Comparison of ENCODE assay signal across 8 mouse cellular contexts in the genomic region with DNA sequence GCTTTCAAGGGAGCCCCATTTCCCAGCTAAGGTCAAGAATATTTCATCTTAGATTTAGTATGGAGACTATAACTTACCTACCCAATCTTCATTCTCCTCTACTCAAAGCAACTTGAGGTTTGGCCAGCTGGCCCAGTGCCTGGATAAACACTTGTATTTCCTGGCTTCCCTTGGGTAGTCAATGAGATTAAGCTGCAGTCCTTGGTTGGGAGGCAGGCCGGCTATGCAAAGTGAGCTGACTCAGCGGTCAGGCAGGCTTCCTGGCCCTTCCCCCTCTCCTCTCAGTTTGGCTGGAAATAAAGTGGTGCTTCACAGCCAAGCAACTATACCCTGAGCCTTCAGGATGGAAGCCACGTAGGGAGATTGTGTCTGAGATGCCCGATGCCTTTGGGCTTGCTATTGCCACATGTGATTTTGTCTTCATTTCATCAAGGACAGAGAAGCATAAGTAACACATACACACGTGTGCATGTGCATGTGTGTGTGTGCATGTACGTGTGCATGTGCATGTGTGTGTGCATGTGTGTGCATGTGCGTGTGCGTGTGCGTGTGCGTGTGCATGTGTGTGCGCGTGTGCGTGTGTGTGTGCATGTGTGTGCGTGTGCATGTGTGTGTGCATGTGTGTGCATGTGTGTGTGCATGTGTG.
A peak's percentile ranks its signal among the peaks of the same experiment; 100 is the strongest.
DNase-seq lines count a peak whose midpoint lies in the region; ATAC-seq and TF ChIP-seq lines count a peak whose summit lies in the region.

No protein-coding gene starts in this region.

- DNase-seq in cerebellum, postnatal 36 days = peak; percentile 16 to 24
- no peak for DNase-seq in cerebellum, adult 9-11 months
- peak; percentile 68 for DNase-seq in forebrain, embryonic 11.5 days (ENCODE audit: low spot score)
- DNase-seq in kidney, postnatal 0 days (ENCODE audit: low spot score) = peak; percentile 92
- peak; percentile 92 to 93 for DNase-seq in lung, adult 18-20 months
- DNase-seq in ovary, postnatal 36 days (ENCODE audit: low spot score) = peak; percentile 80
- no peak for DNase-seq in natural killer cell, adult 2 months (ENCODE audit: low spot score in 2 of 2)

- H3K4me1 ChIP-seq in forebrain, embryonic 11.5 days (replicated peaks; ENCODE audit: control insufficient read depth, insufficient read depth, low read length) = no peaks in the 10 kb centered on the region; the same call in 1 of the 2 replicates
- peaks cover 13% of the 10 kb centered on the region for H3K4me1 ChIP-seq in heart, embryonic 15.5 days (replicated peaks)
- peaks cover 11% of the 10 kb centered on the region; the same call in 1 of the 2 replicates for H3K4me1 ChIP-seq in kidney, postnatal 0 days (replicated peaks; ENCODE audit: insufficient read depth, low read length)

- WGBS in forebrain, embryonic 11.5 days = 67% methylated on average over 14 of the region's 14 CpGs
- WGBS in heart, embryonic 15.5 days = 66% methylated on average over 14 of the region's 14 CpGs
- 65% methylated on average over 14 of the region's 14 CpGs for WGBS in kidney, postnatal 0 days

- no peak overlapping the region for H3K4me2 ChIP-seq in forebrain, embryonic 11.5 days (ENCODE audit: low read depth, low read length, severe bottlenecking)
- peak overlapping the region; percentile 49 for H3K4me2 ChIP-seq in heart, embryonic 15.5 days
- H3K4me2 ChIP-seq in kidney, postnatal 0 days (ENCODE audit: low read length) = peak overlapping the region; percentile 39

- no peaks in the 10 kb centered on the region for H3K36me3 ChIP-seq in forebrain, embryonic 11.5 days (ENCODE audit: control insufficient read depth, insufficient read depth, low read length)
- no peaks in the 10 kb centered on the region for H3K36me3 ChIP-seq in heart, embryonic 15.5 days
- no peaks in the 10 kb centered on the region for H3K36me3 ChIP-seq in kidney, postnatal 0 days (ENCODE audit: insufficient read depth, low read length)

- H3K9me3 ChIP-seq in forebrain, embryonic 11.5 days (ENCODE audit: control insufficient read depth, low read length) = no peaks in the 10 kb centered on the region
- no peaks in the 10 kb centered on the region for H3K9me3 ChIP-seq in heart, embryonic 15.5 days (replicated peaks)
- H3K9me3 ChIP-seq in kidney, postnatal 0 days (replicated peaks; ENCODE audit: low read length) = no peaks in the 10 kb centered on the region

- H3K27me3 ChIP-seq in forebrain, embryonic 11.5 days (ENCODE audit: control insufficient read depth, insufficient read depth, low read length) = no peaks in the 10 kb centered on the region
- H3K27me3 ChIP-seq in heart, embryonic 15.5 days = no peaks in the 10 kb centered on the region
- H3K27me3 ChIP-seq in kidney, postnatal 0 days (ENCODE audit: insufficient read depth, low read length) = no peaks in the 10 kb centered on the region

- no peak overlapping the region for H3K27ac ChIP-seq in forebrain, embryonic 11.5 days (ENCODE audit: low read depth, low read length)
- H3K27ac ChIP-seq in heart, embryonic 15.5 days = peak overlapping the region; percentile 61
- H3K27ac ChIP-seq in kidney, postnatal 0 days = no peak overlapping the region

- no peak for ATAC-seq in forebrain, embryonic 11.5 days (replicated peaks; ENCODE audit: low FRiP score)
- peak; percentile 94 for ATAC-seq in heart, embryonic 15.5 days (replicated peaks; ENCODE audit: insufficient number of reproducible peaks, insufficient read depth, low FRiP score, low read depth)
- peak; percentile 88; the same call in 1 of the 2 replicates for ATAC-seq in kidney, postnatal 0 days (replicated peaks; ENCODE audit: low FRiP score, low read depth)

- H3K4me3 ChIP-seq in forebrain, embryonic 11.5 days (ENCODE audit: low read depth, low read length) = no peak overlapping the region
- H3K4me3 ChIP-seq in heart, embryonic 15.5 days = no peak overlapping the region
- no peak overlapping the region for H3K4me3 ChIP-seq in kidney, postnatal 0 days (replicated peaks; ENCODE audit: low read depth, low read length)

- no peak for TF ChIP-seq CTCF in kidney, postnatal 0 days (IDR thresholded peaks at IDR 0.05; ENCODE audit: low read depth)

- H3K9ac ChIP-seq in forebrain, embryonic 11.5 days (ENCODE audit: low read length) = no peak overlapping the region
- H3K9ac ChIP-seq in heart, embryonic 15.5 days = no peak overlapping the region
- H3K9ac ChIP-seq in kidney, postnatal 0 days (ENCODE audit: low read depth, low read length) = no peak overlapping the region

Comparison
In these comparisons a context has a peak if more than half of its experiments do, and no peak if none do; other contexts are left out.
1. DNase-seq: peak in cerebellum, postnatal 36 days (2 of 2), forebrain, embryonic 11.5 days (single experiment), kidney, postnatal 0 days (single experiment), lung, adult 18-20 months (2 of 2) and ovary, postnatal 36 days (single experiment); none in cerebellum, adult 9-11 months (single experiment) and natural killer cell, adult 2 months (0 of 2).